Mouse (Mus musculus): ENCODE data around the gene Hmx3.
A peak's percentile ranks its signal among the peaks of the same experiment; 100 is the strongest.

Hmx3 gene

DNA sequence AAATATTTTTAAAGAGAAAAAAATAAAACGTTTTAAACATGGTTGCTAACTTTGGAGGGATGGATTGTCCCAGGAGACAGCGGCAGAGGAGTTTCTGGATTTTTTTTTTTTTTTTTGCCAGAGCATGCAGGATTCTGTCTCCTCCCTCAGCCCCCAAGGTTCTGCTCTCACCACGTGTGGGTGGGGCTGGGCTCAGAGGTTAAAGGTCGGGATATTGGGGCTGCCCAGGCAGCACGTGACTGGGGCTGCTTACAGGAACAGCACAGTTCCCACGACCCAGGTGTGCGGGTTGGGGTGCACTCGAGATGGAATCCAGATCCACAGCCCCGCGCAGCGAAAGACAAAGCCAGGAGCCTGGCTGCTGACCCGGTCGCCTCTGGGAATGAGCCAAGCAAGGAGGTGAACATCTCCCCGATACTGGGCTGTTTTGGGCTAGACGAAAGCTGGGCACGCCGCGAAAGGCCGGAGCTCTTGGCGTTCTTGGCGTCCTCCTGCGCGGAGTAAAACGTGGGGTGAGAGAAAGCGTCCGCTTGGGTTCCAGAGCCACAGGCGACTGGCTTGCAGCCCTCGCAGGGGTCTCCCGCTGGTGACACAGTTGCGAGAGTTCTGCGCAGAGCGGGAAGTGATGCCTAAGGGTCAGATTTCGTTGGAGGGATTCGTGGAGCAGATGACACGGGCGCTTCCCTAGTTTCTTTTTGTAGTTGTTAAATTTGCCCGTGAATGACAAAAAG is 14.0 kb downstream of the Hmx3 start:
- DNase-seq (ENCODE audit: low spot score) = no peak

DNA sequence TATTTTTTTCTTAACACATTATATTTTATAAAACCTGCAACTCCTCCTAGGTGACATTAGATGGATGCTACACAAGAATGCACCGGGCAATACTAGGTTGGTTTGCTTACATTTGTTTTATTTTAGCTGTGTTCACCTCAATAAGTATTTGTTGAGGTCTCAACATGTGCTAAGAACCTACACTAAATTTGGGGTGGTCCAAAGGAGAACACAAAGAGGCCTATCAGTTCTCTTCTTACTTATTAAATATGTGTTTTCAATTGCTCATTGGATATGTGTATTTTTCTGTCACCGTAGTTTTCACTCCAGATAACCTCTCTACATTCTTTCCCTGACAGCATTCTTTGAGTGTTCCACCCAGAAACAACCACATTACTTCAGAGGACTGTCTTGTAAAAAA is 15.1 kb downstream of the Hmx3 start:
- no peak for DNase-seq (ENCODE audit: low spot score)

DNA sequence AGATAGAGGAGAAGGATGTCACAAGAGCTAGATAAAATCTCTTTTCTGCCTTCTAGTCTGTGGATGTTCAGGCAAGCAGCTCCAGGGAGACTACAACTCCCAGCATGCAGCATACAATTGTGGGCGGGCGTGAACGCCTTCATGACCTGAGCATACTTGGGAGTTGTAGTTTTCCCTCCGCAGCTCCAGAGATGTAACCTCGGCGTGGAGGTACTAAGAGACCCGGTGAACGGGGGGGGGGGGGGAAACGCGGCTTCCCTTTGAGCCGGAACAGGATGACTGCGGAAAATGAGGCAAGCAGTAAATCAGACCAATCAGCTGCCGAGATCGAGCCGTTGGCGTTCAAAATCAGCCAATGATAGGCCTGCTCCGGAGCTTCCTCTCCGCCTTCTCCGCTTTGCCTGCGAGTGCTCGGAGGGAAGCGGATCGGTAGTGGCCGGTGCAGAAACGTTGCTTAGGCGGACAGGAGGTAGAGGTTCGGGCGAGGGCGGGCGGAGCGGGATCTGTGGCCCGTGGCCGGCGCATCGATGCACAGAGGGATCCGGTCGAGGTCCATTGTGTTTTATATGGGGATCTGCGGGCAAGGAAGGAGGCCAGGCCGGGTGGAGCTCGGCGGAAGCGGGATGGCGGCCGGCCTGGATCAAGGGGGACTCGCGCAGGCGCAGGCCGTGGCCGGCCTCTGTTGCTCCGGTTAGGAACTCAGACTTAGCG is 17.5 kb downstream of the Hmx3 start, which contains the start of gene Bub3:
Gene Bub3 (plus strand): TSS at position 237 of the 711 bp plus-strand sequence.
- DNase-seq (ENCODE audit: low spot score) = peak; percentile 80

DNA sequence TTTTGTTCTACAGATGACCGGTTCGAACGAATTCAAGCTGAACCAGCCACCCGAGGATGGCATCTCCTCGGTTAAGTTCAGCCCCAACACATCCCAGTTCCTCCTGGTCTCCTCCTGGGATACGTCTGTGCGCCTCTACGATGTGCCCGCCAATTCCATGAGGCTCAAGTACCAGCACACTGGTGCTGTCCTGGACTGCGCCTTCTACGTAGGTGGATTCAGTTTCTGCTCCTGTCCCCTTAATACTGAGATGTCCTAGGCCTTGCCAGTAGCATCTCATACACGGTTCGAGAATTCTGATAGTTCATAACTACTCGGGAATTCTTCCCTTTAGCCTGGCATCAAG is 18.0 kb downstream of the Hmx3 start:
- DNase-seq (ENCODE audit: low spot score) = no peak

DNA sequence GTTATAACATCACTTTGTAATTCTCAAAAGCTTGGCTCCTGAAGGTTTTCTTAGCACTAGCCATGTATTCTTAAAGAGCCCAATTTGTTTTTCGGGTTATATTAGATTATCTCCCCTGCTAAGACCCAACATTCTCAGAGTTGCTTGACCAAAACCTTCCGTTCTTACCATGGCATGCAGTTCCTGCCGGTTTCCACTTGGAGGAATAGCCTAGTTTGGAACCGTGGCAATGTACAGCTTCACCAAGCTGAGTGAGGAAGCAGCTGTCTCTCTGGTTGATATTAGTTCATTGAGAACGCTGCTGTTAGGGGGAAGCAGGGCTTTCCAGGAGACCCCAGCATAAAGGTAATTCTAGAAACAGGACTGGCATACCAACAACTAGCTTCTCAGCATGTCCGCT is 32.6 kb downstream of the Hmx3 start:
- DNase-seq (ENCODE audit: low spot score) = no peak

DNA sequence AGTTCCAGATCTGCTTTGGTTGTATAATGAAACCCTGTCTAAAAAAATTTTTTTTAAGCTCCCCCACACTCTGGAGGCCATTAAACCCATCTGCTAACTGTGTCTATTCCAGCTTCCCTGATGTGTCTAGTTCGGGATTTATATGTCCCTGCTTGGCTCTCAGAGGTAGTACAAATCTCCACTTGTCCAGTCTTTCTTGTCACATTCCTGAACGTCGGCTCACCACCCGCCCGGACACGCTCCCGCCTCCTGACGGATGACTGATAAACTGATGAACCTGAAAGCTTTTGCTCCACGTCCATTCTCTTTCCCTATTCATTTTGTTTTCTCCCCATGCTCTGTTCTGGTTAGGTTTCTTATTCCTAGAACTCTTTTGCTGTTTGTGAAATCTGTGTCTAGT is 39.5 kb downstream of the Hmx3 start:
- no peak for DNase-seq (ENCODE audit: low spot score)

DNA sequence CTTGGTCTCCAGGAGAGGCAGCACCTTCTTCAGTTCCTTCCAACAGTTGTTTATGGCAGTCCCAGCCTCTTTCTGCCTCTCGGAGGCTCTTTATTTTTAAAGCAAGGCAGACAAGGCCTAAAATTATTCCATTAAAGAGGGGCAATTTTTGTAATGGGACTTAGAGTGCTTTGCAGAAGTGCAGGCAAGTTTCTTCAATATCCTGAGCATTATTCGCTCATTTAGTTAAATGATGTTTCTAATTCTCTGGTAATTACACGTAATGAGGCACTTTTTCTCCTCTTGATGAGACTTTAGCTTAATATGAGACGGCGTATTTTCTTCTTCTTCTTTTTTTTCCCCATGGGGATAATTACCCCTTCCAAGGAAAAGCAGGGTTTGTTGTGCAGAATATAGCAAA is 42.9 kb downstream of the Hmx3 start:
- DNase-seq (ENCODE audit: low spot score) = no peak

All from spleen, adult 12 weeks (tissue).